Mouse (Mus musculus): Measurements from ENCODE around the gene Bhlhb9.

DNA sequence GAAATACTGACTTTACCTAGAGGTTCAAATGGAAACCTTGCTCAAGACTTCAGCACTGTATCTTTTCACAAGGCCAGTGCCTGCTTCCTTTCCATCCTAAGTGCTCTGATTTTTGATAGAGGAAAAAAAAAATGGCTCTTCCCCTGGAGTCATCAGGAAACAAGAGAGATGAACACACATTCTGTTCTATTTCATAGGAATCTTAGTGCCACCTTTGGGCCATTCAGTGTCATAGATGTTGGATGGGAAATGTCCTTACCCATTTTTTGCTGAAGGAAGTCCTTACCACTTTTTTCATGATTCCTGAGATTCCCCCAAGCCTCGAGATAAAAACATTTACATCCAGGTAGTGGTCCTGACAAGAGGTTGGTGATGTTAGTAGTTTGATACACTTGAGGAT is 139.1 kb downstream of the Bhlhb9 start:
- no peak for TF ChIP-seq CTCF (IDR thresholded peaks at IDR 0.05; ENCODE audit: extremely low read depth, insufficient read depth, low read length)
- TF ChIP-seq POLR2A (IDR thresholded peaks at IDR 0.05; ENCODE audit: extremely low read depth, insufficient read depth, low read length) = no peak

Data from cortical plate, adult 2 months (tissue).